Mouse (Mus musculus) intestine, postnatal 0 days (tissue): Measurements from ENCODE around the gene Pigm. TPM values are rescaled to one million over a fixed set of nuclear protein-coding genes. Genes with fewer than 3 reads are reported as not detected.

ENCODE experiments used
- ATAC-seq: fragments of 200-750 bp; cut with Nextera tagmentation; 2 replicates; pipeline ENCODE4 v1.8.0; 2017; ENCODE audit warnings: mild to moderate bottlenecking, moderate TSS enrichment, moderate library complexity
- H3K27ac ChIP-seq: fragments of 300-500 bp; sonication (generic); 2 replicates; pipeline ENCODE4 v1.5.1; 2014; ENCODE audit warnings: mild to moderate bottlenecking, low read depth, low read length, moderate library complexity
- H3K27me3 ChIP-seq: fragments of 300-500 bp; sonication (generic); replicated peaks from 2 replicates; pipeline ENCODE4 v1.6.1; 2014; ENCODE audit warnings: low read length, mixed read lengths; ENCODE audit not compliant: control insufficient read depth, insufficient read depth
- H3K36me3 ChIP-seq: fragments of 300-500 bp; sonication (generic); 2 replicates; pipeline ENCODE4 v1.6.1; 2014; ENCODE audit warnings: mild to moderate bottlenecking, moderate library complexity; ENCODE audit not compliant: control insufficient read depth, insufficient read depth
- H3K4me1 ChIP-seq: fragments of 300-500 bp; sonication (generic); replicated peaks from 2 replicates; pipeline ENCODE4 v1.6.1; 2014; ENCODE audit warnings: antibody characterized with exemption, low read length, mixed read lengths; ENCODE audit not compliant: control insufficient read depth, insufficient read depth
- H3K4me2 ChIP-seq: fragments of 300-500 bp; sonication (generic); replicated peaks from 2 replicates; pipeline ENCODE4 v1.6.1; 2014; ENCODE audit warnings: low read depth, mild to moderate bottlenecking, moderate library complexity
- H3K4me3 ChIP-seq: fragments of 300-500 bp; sonication (generic); 2 replicates; pipeline ENCODE4 v1.5.1; 2014; ENCODE audit warnings: low read depth, low read length
- H3K9ac ChIP-seq: fragments of 300-500 bp; sonication (generic); 2 replicates; pipeline ENCODE4 v1.6.1; 2014; ENCODE audit warnings: mild to moderate bottlenecking, low read depth, low read length
- H3K9me3 ChIP-seq: fragments of 300-500 bp; sonication (generic); 2 replicates; pipeline ENCODE4 v1.6.1; 2016; ENCODE audit warnings: mixed run types; ENCODE audit not compliant: control insufficient read depth
- CTCF ChIP-seq: sonication (generic); IDR thresholded peaks from 2 replicates; pipeline ENCODE4 v1.5.1; 2016; ENCODE audit warnings: low read depth, mild to moderate bottlenecking, control low read depth, antibody characterized with exemption, moderate library complexity
- WGBS: fragments of 180-500 bp; shearing (Covaris S2); extraction: QIAGEN DNeasy Blood & Tissue Kit; methylation state at CpG from one replicate; pipeline ENCODE4 v1.1.7; 2014; 5-methylcytosine and 5-hydroxymethylcytosine counted together
- polyA plus RNA-seq: library from polyadenylated mRNA; unstranded; fragments of >200 nt; fragmentation: Nextera tagmentation; extraction: Ambion mirVana; gene quantifications from 2 replicates; pipeline ENCODE4 v1.2.1, GENCODE M21; 2015

Gene Pigm
- polyA plus RNA-seq, 1 experiment from 2014 or later: 4.3 TPM

DNA sequence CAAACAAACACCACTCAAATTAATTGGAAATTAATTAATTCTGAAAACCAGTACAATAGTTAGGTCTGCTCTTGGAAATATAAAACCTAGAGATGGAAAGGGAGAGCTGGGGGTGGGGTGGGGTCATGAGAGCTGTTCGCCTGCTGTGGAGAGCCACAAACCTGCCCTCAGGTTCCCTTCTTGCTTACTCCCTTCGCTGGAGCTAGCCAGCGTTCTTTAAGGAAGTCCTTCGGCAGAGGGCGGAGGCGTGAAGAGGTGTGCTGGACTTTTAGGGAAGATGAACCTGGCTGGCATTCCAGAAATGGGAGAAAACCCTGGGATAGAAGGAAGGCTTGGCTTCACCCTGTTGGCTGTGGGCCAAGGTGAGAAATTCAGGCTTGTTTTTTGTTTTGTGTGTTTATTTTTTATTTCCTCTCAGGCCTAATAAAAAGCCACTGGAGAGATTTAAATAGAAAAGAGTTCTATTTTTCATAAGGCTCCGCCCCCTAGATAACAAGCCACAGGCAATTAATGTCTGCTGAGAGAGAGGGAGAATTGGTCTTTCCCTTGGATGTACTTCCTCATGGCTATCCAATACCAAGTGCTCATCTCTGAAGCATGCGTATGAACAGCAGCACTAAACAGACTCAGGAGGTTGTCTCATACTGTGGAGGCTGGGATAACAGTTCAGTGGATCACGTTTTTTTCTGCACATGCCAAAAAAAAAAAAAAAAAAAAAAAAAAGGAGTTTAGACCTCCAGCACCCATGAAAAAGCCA, 20.8 kb downstream of the Pigm start:
- 43% methylated on average over 9 of the region's 9 CpGs for WGBS
- no peak; the same call in 1 of the 2 replicates for ATAC-seq
- Histone ChIP-seq H3K4me3 (no peak overlapping the region), H3K4me1 (no peaks in the 10 kb centered on the region), H3K36me3 (no peaks in the 10 kb centered on the region), H3K27ac (no peak overlapping the region), H3K9me3 (no peaks in the 10 kb centered on the region), H3K27me3 (0 out of 2 replicates have a peak, but pooled peaks cover 7% of the 10 kb centered on the region), H3K4me2 (no peak overlapping the region), H3K9ac (no peak overlapping the region)
- no peak for TF ChIP-seq CTCF

- Histone ChIP-seq H3K9ac (no peak overlapping the region), H3K4me3 (no peak overlapping the region), H3K4me2 (no peak overlapping the region), H3K27me3 (no peaks in the 10 kb centered on the region; the same call in 1 of the 2 replicates), H3K27ac (no peak overlapping the region), H3K4me1 (no peaks in the 10 kb centered on the region), H3K9me3 (no peaks in the 10 kb centered on the region), H3K36me3 (no peaks in the 10 kb centered on the region)
- ATAC-seq: no peak
- TF ChIP-seq CTCF: no peak
- WGBS: 39% methylated on average over 16 of the region's 16 CpGs
These were observed 29.8 kb downstream of the Pigm start for GRCm38 (mm10) chr1:172406077-172406706.

DNA sequence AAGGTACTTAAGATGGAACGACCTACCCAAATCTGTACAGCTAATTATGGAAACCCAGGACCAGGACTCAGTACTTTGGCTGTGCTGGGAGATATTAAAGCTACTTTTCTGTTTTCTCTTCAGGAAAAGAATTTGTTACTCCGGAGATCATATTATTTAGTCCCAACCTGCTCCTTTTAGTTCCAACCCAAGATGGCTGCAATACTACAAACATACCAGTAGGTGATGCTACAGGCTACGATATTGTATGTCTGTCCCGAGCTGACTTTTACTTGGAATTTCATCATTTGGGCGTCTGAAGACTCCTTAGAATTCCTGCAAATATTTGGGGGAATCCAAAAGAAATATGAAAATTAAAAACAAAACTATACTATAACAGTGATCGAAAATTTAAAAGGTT, 32.6 kb downstream of the Pigm start:
- Histone ChIP-seq H3K9ac (no peak overlapping the region), H3K27ac (no peak overlapping the region), H3K36me3 (no peaks in the 10 kb centered on the region), H3K9me3 (no peaks in the 10 kb centered on the region), H3K27me3 (no peaks in the 10 kb centered on the region; the same call in 1 of the 2 replicates), H3K4me2 (no peak overlapping the region), H3K4me1 (no peaks in the 10 kb centered on the region), H3K4me3 (no peak overlapping the region)
- 8% methylated on average over 6 of the region's 6 CpGs for WGBS
- TF ChIP-seq CTCF: peak; percentile 92
- no peak for ATAC-seq

DNA sequence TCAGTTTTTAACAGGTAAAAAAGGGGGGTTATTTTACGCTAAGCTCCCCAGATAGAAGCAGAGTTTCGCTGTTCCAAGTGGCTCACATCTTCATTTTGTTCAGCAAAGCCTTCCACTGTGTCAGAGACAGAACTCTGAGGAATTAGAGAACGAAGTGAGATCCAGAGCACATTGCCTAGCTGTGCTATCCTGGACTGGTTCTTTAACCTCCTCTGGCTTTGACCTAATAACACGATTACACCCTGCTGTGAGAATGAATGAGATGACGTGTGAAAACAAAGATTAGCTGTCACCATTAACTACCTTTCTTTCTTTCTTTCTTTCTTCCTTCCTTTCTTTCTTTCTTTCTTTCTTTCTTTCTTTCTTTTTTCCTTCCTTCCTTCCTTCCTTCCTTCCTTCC, 33.1 kb downstream of the Pigm start:
- no peak for TF ChIP-seq CTCF
- H3K27me3 ChIP-seq: no peaks in the 10 kb centered on the region; the same call in 1 of the 2 replicates
- H3K36me3 ChIP-seq: no peaks in the 10 kb centered on the region
- no peak overlapping the region for H3K4me2 ChIP-seq
- no peak overlapping the region for H3K27ac ChIP-seq
- H3K4me3 ChIP-seq: no peak overlapping the region
- no peaks in the 10 kb centered on the region for H3K4me1 ChIP-seq
- 12% methylated on average over 5 of the region's 5 CpGs for WGBS
- no peak overlapping the region for H3K9ac ChIP-seq
- no peaks in the 10 kb centered on the region for H3K9me3 ChIP-seq
- ATAC-seq: no peak

- no peak for ATAC-seq
- no peaks in the 10 kb centered on the region for H3K36me3 ChIP-seq
- H3K4me3 ChIP-seq: no peak overlapping the region
- no peaks in the 10 kb centered on the region; the same call in 1 of the 2 replicates for H3K27me3 ChIP-seq
- no peak overlapping the region for H3K9ac ChIP-seq
- no peaks in the 10 kb centered on the region for H3K9me3 ChIP-seq
- no peak overlapping the region for H3K27ac ChIP-seq
- TF ChIP-seq CTCF: peak; percentile 85
- H3K4me2 ChIP-seq: no peak overlapping the region
- WGBS: 2% methylated on average over 4 of the region's 4 CpGs
- no peaks in the 10 kb centered on the region for H3K4me1 ChIP-seq
These were observed 34.5 kb downstream of the Pigm start for GRCm38 (mm10) chr1:172410806-172411205.

GRCm38 (mm10) chr1:172412204-172412603, 35.9 kb downstream of the Pigm start:
- WGBS: 2% methylated on average over 5 of the region's 5 CpGs
- TF ChIP-seq CTCF: peak; percentile 98
- ATAC-seq: peak; percentile 60; the same call in 1 of the 2 replicates
- H3K9ac ChIP-seq: no peak overlapping the region
- H3K27ac ChIP-seq: no peak overlapping the region
- no peaks in the 10 kb centered on the region for H3K9me3 ChIP-seq
- no peaks in the 10 kb centered on the region for H3K4me1 ChIP-seq
- no peak overlapping the region for H3K4me2 ChIP-seq
- no peak overlapping the region for H3K4me3 ChIP-seq
- no peaks in the 10 kb centered on the region for H3K36me3 ChIP-seq
- H3K27me3 ChIP-seq: no peaks in the 10 kb centered on the region; the same call in 1 of the 2 replicates
